ENCODE assay signal across 25 mouse cellular contexts in the genomic region with DNA sequence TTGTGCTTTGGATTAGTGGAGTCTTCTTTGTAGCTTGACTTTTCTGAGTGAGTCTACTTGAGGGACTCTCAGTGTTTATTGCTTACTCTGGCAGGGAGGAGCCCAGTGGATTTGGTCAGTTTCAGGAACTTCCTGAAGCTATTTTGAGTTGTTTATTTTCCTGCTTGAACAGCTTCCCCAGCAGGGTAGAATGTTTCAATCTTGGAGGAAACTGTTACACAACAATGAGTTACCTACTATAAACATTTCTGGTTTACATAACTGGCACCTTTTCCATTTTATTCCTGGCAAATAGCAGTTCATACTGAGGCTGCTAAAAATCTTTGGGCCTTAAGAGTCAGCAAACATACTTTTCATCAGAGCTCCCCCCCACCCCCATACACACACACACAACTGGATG. TPM values are rescaled to one million over a fixed set of nuclear protein-coding genes. Genes with fewer than 3 reads are reported as not detected.
"Had no signal": no experiment of that assay in that cellular context is flagged by ENCODE, and none has a peak within 500 bp of the region (broad histone marks: within the 10 kb centered on the region; RNA-seq: fewer than 3 reads in every experiment).

No protein-coding gene starts in this region.

- H3K27ac ChIP-seq: intestine, embryonic 15.5 days; kidney, embryonic 15.5 days; left cerebral cortex, adult 2 months; liver, embryonic 13.5 days; macrophage; midbrain, embryonic 10.5 days; neural tube, embryonic 12.5 days; neural tube, embryonic 15.5 days; stomach, postnatal 0 days had no signal

- H3K4me2 ChIP-seq: intestine, embryonic 15.5 days; kidney, embryonic 15.5 days; liver, embryonic 13.5 days; neural tube, embryonic 12.5 days; neural tube, embryonic 15.5 days had no signal

- H3K4me1 ChIP-seq: neural tube, embryonic 12.5 days had no signal

- H3K9ac ChIP-seq: intestine, embryonic 15.5 days; kidney, embryonic 15.5 days; liver, embryonic 13.5 days; neural tube, embryonic 12.5 days; neural tube, embryonic 15.5 days had no signal

- DNase-seq: kidney, adult 11 months; kidney, adult 8-10 months; kidney, postnatal 10 days; kidney, postnatal 36 days; layer of hippocampus, postnatal 36 days; liver, embryonic 13.5 days; midbrain, embryonic 14.5 days; right cerebral cortex, adult 18-20 months; right cerebral cortex, postnatal 14 days; right cerebral cortex, postnatal 4 days; thymus, adult 2 months; thymus, postnatal 14 days; thymus, postnatal 4 days had no signal

- ATAC-seq: intestine, embryonic 15.5 days had no signal

- H3K27me3 ChIP-seq: intestine, embryonic 15.5 days; liver, embryonic 13.5 days; neural tube, embryonic 12.5 days had no signal

- H3K9me3 ChIP-seq: intestine, embryonic 15.5 days; kidney, embryonic 15.5 days; liver, embryonic 13.5 days; midbrain, embryonic 10.5 days; neural tube, embryonic 12.5 days; neural tube, embryonic 15.5 days had no signal

- H3K4me3 ChIP-seq: intestine, embryonic 15.5 days; kidney, embryonic 15.5 days; left cerebral cortex, adult 2 months; liver, embryonic 13.5 days; megakaryocyte, embryonic 14.5 days; midbrain, embryonic 10.5 days; neural tube, embryonic 12.5 days; neural tube, embryonic 15.5 days had no signal

- H3K36me3 ChIP-seq: intestine, embryonic 15.5 days; kidney, embryonic 15.5 days; liver, embryonic 13.5 days; midbrain, embryonic 10.5 days; neural tube, embryonic 12.5 days; neural tube, embryonic 15.5 days had no signal

RNA-seq across cellular contexts. Expression of a gene that starts 51.9 kb away (rescaled TPM):
- polyA plus RNA-seq: liver, adult 2 months; liver, embryonic 13.5 days; liver, embryonic 16.5 days; macrophage; neural tube, embryonic 12.5 days; stomach, embryonic 14.5 days; thymus, adult 2 months had no signal
